ENCODE assay signal across 7 mouse cellular contexts in genomic region chr11:90249025-90249650, GRCm38 (mm10). TPM values are rescaled to one million over a fixed set of nuclear protein-coding genes. Genes with fewer than 3 reads are reported as not detected.
DNase-seq lines count a peak whose midpoint lies in the region; ATAC-seq and TF ChIP-seq lines count a peak whose summit lies in the region.

TSS of gene Mmd (plus strand) at chr11:90249456.

- H3K36me3 ChIP-seq in embryonic facial prominence, embryonic 10.5 days (replicated peaks): peaks cover 16% of the 10 kb centered on the region; the same call in 1 of the 2 replicates
- no peaks in the 10 kb centered on the region for H3K36me3 ChIP-seq in intestine, postnatal 0 days (ENCODE audit: control insufficient read depth, insufficient read depth)
- H3K36me3 ChIP-seq in midbrain, embryonic 12.5 days: no peaks in the 10 kb centered on the region
- no peaks in the 10 kb centered on the region for H3K36me3 ChIP-seq in small intestine, adult 2 months (ENCODE audit: control insufficient read depth, insufficient read depth, low read length)

- peak; percentile 99 for DNase-seq in adrenal gland, postnatal 10 days
- DNase-seq in embryonic facial prominence, embryonic 10.5 days (ENCODE audit: low spot score): peak; percentile 99
- peak; percentile 87 for DNase-seq in gonadal fat pad, adult 2 months (ENCODE audit: low read depth)
- peak; percentile 97 for DNase-seq in left cerebral cortex, postnatal 4 days

- WGBS in embryonic facial prominence, embryonic 10.5 days: under 1% methylated on average over 51 of the region's 51 CpGs
- WGBS in intestine, postnatal 0 days: 1% methylated on average over 48 of the region's 51 CpGs
- under 1% methylated on average over 46 of the region's 51 CpGs for WGBS in midbrain, embryonic 12.5 days
- WGBS in small intestine, adult 2 months: under 1% methylated on average over 44 of the region's 51 CpGs

- H3K4me1 ChIP-seq in embryonic facial prominence, embryonic 10.5 days: peaks cover 38% of the 10 kb centered on the region
- H3K4me1 ChIP-seq in intestine, postnatal 0 days (replicated peaks; ENCODE audit: control insufficient read depth, insufficient read depth, low read length): 0 out of 2 replicates have a peak, but pooled peaks cover 15% of the 10 kb centered on the region
- peaks cover 22% of the 10 kb centered on the region for H3K4me1 ChIP-seq in midbrain, embryonic 12.5 days
- H3K4me1 ChIP-seq in small intestine, adult 2 months (ENCODE audit: control insufficient read depth, insufficient read depth, insufficient read length, low read length): peaks cover 9% of the 10 kb centered on the region

- intact Hi-C loops in left cerebral cortex, postnatal 4 days (cut with DNase I): no loop called here

- peak within 1 kb of the TSS; percentile 75 for H3K4me3 ChIP-seq in embryonic facial prominence, embryonic 10.5 days
- H3K4me3 ChIP-seq in intestine, postnatal 0 days (ENCODE audit: low read depth, low read length): peak within 1 kb of the TSS; percentile 95
- peak within 1 kb of the TSS; percentile 88 for H3K4me3 ChIP-seq in midbrain, embryonic 12.5 days
- peak within 1 kb of the TSS; percentile 79 for H3K4me3 ChIP-seq in small intestine, adult 2 months (ENCODE audit: low read depth, low read length)

- TF ChIP-seq POLR2A in small intestine, adult 2 months (IDR thresholded peaks at IDR 0.05; ENCODE audit: low read depth, low read length): peak; percentile 73

- peak within 1 kb of the TSS; percentile 80 for H3K9ac ChIP-seq in intestine, postnatal 0 days (ENCODE audit: low read depth, low read length)
- peak within 1 kb of the TSS; percentile 90 for H3K9ac ChIP-seq in midbrain, embryonic 12.5 days (replicated peaks)

- TF ChIP-seq CTCF in intestine, postnatal 0 days (IDR thresholded peaks at IDR 0.05; ENCODE audit: low read depth): peak; percentile 34
- no peak for TF ChIP-seq CTCF in small intestine, adult 2 months (IDR thresholded peaks at IDR 0.05; ENCODE audit: extremely low read depth, insufficient read length, insufficient replicate concordance, low read depth, low read length)

- ATAC-seq in intestine, postnatal 0 days: peak; percentile 100
- ATAC-seq in midbrain, embryonic 12.5 days (ENCODE audit: low FRiP score, low read depth): peak; percentile 99

- peak within 1 kb of the TSS; percentile 92 for H3K4me2 ChIP-seq in intestine, postnatal 0 days (replicated peaks; ENCODE audit: low read depth)
- H3K4me2 ChIP-seq in midbrain, embryonic 12.5 days (replicated peaks): peak within 1 kb of the TSS; percentile 89

- H3K27ac ChIP-seq in embryonic facial prominence, embryonic 10.5 days (replicated peaks): peak within 1 kb of the TSS; percentile 95
- H3K27ac ChIP-seq in intestine, postnatal 0 days (ENCODE audit: low read depth, low read length): peak within 1 kb of the TSS; percentile 83
- H3K27ac ChIP-seq in midbrain, embryonic 12.5 days (replicated peaks): peak within 1 kb of the TSS; percentile 91
- peak within 1 kb of the TSS; percentile 67 for H3K27ac ChIP-seq in small intestine, adult 2 months (ENCODE audit: insufficient read depth, low read depth, low read length)

- H3K27me3 ChIP-seq in embryonic facial prominence, embryonic 10.5 days (replicated peaks; ENCODE audit: low read depth, poor library complexity, severe bottlenecking): no peaks in the 10 kb centered on the region
- H3K27me3 ChIP-seq in intestine, postnatal 0 days (replicated peaks; ENCODE audit: control insufficient read depth, insufficient read depth, low read length): no peaks in the 10 kb centered on the region
- H3K27me3 ChIP-seq in midbrain, embryonic 12.5 days: no peaks in the 10 kb centered on the region
- H3K27me3 ChIP-seq in small intestine, adult 2 months (ENCODE audit: control insufficient read depth, insufficient read depth, low read length): no peaks in the 10 kb centered on the region

- H3K9me3 ChIP-seq in embryonic facial prominence, embryonic 10.5 days: no peaks in the 10 kb centered on the region
- no peaks in the 10 kb centered on the region for H3K9me3 ChIP-seq in intestine, postnatal 0 days (ENCODE audit: control insufficient read depth)
- H3K9me3 ChIP-seq in midbrain, embryonic 12.5 days: no peaks in the 10 kb centered on the region

RNA-seq across cellular contexts. Expression of gene Mmd, which starts in this region (rescaled TPM):
- 10 to 100 TPM; 69.2 to 89.2 TPM for total RNA-seq in adrenal gland, postnatal 10 days (2021)
- 44.6 and 45.1 TPM in 2 replicates for polyA plus RNA-seq in embryonic facial prominence, embryonic 10.5 days (2016; fragmentation: Nextera tagmentation; extraction: Ambion mirVana)
- 224 and 393 TPM in 2 replicates for polyA plus RNA-seq in gonadal fat pad, adult 2 months (2012; rRNA removed)
- 36.5 and 38.5 TPM in 2 replicates for polyA plus RNA-seq in intestine, postnatal 0 days (2015; fragmentation: Nextera tagmentation; extraction: Ambion mirVana)
- 100 to 1,000 TPM; 189 to 209 TPM for total RNA-seq in left cerebral cortex, postnatal 4 days (2021)
- polyA plus RNA-seq in midbrain, embryonic 12.5 days (2016; fragmentation: Nextera tagmentation; extraction: Ambion mirVana): 62.2 and 62.8 TPM in 2 replicates
- 10.3 and 21.2 TPM in 2 replicates for polyA plus RNA-seq in small intestine, adult 2 months (2012; rRNA removed)

Comparison
In these comparisons a context has a peak if more than half of its experiments do, and no peak if none do; other contexts are left out.
1. Peak in every context shown above with its lines: DNase-seq, ATAC-seq, H3K4me3 ChIP-seq and H3K27ac ChIP-seq.